Mouse (Mus musculus): ENCODE measurements around the gene Ntm. TPM values are rescaled to one million over a fixed set of nuclear protein-coding genes. Genes with fewer than 3 reads are reported as not detected.

Gene Ntm
- total RNA-seq, 2 experiments from 2014 or later = 9.7 to 10.8 TPM

GRCm38 (mm10) chr9:29341292-29341691 lies 621.6 kb downstream of the Ntm start:
- no peak for DNase-seq (ENCODE audit: low spot score in 2 of 2)

GRCm38 (mm10) chr9:29335671-29336070 lies 627.3 kb downstream of the Ntm start:
- no peak for DNase-seq (ENCODE audit: low spot score in 2 of 2)

GRCm38 (mm10) chr9:29332296-29333090 lies 630.4 kb downstream of the Ntm start:
- no peak for DNase-seq (ENCODE audit: low spot score in 2 of 2)

DNA sequence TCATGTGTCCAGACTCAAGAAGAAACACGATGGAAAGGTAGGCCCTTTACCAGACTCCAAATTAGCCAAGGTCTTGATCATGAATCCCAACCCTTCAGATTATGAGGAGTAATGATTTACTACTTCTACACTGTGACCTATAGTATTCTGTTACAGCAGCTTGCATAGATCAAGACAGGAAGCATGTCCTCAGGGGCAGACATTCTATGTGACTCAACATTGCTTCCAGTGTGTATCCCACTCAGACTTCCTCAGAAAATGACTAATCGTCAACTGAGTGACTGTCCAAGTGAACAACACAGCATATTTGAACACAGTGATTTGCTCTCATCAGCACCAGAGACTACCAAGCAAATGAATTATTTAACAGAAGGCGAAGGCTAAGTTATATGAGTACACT lies 632.5 kb downstream of the Ntm start:
- no peak for DNase-seq (ENCODE audit: low spot score in 2 of 2)

- DNase-seq (ENCODE audit: low spot score in 2 of 2) = no peak
Measured at GRCm38 (mm10) chr9:29326283-29326682, 636.7 kb downstream of the Ntm start.

DNA sequence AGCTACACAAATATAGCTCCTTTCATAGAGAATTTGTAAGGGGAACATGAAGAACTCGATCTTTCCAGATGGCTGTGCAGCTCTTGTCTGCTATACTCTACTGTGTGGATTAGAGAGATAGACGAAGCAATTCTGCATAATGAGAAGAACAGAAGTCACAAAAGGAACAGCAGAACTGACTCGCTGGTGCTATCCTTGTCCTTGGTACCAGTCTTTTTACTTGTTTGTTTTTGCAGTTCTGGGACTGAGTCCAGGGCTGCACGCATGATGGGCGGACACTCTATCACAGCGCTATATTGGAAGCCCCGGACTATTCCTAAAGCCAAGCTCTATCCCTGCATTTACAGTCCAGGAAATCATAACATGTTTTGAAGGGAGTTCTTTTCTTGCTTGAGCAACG lies 637.8 kb downstream of the Ntm start:
- DNase-seq (ENCODE audit: low spot score in 2 of 2) = no peak

DNA sequence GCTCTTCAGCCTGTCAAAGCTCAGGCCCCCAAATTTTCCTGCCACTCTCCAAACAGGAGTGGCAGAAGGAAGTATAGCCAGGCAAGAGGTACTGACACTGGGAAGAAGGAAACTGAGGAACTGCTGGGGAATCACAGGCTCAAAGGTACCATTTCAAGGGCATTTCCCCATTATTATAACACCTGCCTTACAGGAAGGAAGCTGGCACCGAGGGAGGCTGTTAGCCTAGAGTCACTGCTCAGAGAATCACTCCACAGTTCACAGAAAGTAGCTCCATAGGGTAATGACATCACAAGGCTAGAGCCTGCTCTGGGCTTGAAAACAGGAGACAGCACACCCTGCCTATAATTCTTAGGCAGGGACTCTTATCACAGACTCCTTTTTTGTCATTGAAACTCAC lies 643.7 kb downstream of the Ntm start:
- no peak for DNase-seq (ENCODE audit: low spot score in 2 of 2)

DNA sequence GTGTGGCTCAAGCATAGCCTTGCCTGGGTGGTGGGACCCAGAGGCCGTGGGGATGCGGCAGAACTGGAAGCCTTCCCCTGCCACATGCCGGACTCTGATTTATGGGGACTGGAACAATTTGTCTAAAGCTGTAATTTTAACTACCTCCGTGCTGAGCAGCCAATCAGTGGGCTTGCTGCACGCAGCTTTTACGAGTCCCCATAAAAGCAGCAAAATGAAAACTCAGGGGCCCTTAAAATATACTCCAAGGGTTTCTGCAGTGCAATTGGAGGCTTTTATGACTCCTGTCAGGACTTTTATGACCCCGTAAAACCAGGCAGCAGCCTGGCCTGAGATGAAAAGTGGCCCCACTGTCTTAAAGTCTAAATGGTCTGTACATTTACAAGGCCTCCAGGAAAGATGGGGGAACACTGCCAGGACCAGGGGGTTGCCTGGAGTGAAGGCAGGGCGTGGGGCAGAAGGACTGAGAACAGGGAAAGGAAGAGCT lies 644.2 kb downstream of the Ntm start:
- DNase-seq (ENCODE audit: low spot score in 2 of 2) = no peak

DNA sequence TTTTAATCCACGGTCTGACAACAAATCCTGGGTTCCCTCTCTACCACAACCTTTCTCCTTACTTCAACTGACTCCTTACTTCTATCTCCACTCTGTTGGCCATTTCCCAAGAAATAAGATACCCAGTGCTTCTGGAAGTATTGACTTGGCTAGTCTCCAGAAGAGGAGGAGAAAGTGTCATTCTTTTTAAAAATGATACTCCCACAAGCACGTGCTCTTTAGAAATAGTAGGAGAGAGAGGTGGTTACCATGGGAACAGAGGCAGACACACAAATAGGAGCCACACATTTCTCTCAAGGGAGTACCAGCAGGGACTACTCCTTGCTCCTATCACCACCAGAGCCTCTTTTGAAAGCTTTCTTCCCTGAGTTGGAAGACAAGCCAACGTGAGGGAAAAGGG lies 645.3 kb downstream of the Ntm start:
- DNase-seq (ENCODE audit: low spot score in 2 of 2) = no peak

GRCm38 (mm10) chr9:29315842-29316241 lies 647.1 kb downstream of the Ntm start:
- no peak for DNase-seq (ENCODE audit: low spot score in 2 of 2)

- no peak for DNase-seq (ENCODE audit: low spot score in 2 of 2)
Measured at GRCm38 (mm10) chr9:29306961-29307360, 656.0 kb downstream of the Ntm start.

DNA sequence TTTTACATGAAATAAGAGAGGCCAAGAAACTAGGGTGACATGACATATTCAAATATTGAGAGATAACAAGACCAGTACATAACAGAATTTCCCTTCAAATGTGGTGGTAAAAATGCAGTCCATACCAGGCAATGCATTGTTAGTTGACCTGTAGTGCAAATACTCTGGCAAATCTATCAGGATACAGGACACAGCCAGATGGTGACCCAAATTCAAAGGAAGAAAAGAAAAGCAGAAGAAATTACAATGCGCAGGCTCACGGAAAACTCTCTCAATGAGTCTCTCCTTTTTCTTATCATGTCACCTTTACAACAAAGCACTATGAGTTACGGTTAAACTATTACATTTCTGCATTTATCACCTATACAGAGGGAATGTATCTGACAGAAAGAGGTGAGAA lies 664.6 kb downstream of the Ntm start:
- DNase-seq (ENCODE audit: low spot score in 2 of 2) = no peak

- no peak for DNase-seq (ENCODE audit: low spot score in 2 of 2)
Measured at GRCm38 (mm10) chr9:29296752-29297151, 666.2 kb downstream of the Ntm start.

- no peak for DNase-seq (ENCODE audit: low spot score in 2 of 2)
Measured at GRCm38 (mm10) chr9:29288003-29288704, 674.8 kb downstream of the Ntm start.

- DNase-seq (ENCODE audit: low spot score in 2 of 2) = no peak
Measured at GRCm38 (mm10) chr9:29285144-29285543, 677.8 kb downstream of the Ntm start.

GRCm38 (mm10) chr9:29272861-29273260 lies 690.1 kb downstream of the Ntm start:
- no peak for DNase-seq (ENCODE audit: low spot score in 2 of 2)

DNA sequence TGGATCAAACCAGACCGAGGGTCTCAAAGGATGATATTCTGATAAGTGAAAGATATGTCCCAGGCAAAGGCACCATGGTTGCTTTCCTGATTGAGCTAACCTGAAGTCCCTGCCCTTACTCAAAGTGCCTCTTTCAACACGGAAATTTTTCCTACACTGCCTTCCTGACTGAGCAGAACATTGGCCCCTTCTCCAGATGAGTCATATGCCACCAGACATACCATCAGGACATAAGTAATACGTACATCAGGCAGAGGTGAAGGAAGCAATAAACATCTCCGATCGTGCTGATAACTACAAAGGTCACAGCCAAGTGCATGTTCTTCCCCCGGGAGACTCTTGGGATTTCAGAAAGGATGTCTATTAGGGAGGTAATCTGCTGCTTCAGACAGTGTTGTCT lies 693.0 kb downstream of the Ntm start:
- DNase-seq (ENCODE audit: low spot score in 2 of 2) = no peak

DNA sequence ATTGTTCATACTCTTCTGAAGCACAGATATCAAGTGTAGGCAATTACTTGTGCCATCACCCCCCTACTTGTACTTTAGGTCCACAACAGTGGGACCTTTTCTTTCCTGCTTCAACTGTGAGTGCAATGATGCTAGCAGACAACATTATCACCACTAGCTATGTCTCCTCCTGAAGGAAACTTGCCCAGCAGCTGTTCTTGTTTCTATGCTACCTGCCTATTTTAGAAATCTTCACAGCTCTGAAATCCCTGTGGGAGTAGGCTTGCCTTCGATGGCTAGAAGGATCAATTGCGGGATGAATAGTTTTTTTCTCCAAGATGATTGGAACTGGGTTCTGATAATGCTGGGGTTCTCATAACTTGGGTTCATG lies 693.7 kb downstream of the Ntm start:
- no peak for DNase-seq (ENCODE audit: low spot score in 2 of 2)

DNA sequence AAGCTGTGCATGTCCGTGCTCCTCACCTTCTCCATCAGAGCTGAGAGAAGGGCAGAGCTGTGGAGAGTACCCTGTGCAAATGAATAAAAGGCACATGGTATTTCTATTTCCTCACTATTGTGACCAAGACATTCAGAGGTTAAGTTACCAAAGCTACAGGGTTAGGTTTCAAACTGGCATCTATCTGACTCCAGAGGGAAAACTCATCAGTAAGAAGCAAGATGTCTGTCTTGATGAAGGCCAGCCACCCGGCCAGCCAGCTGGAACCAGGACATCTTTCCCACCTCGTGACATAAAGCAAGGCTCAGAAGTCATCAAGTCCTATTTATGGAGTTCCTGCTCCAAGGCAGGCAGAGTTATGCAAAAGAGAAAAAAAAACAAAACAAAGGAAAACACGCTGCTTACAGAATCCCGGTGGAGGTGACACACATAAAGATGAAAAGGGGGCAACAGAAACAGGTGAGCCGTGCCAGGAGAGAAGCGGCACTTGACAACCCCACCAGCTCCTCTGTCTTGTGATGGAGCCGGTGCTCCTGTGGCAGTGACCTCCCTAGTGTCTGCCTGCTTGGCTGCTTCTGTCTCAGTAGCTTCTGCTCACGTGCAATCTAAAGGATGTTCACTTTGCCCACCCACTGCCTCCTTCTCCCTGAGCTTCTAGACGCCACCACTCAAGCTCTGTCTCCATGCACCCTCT lies 694.2 kb downstream of the Ntm start:
- DNase-seq (ENCODE audit: low spot score in 2 of 2) = no peak

DNA sequence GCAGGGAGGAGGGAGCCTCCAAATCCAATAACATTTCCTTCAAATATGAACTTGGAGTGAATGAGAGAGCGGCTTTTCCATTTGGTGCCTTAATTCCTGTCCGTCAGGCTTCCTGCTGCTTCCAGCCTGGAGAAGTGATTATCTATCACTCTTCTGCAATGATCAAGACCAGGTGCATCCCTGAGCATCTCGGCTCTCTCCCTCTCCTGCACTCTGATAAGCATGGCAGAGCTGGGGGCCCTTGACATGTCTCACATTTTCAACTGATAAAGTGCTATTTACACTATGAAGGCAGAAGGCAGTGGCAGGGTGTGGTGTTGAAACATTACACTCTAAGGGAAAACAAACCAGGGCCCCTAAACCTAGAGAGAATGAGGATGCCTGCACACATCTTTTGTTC lies 695.3 kb downstream of the Ntm start:
- DNase-seq (ENCODE audit: low spot score in 2 of 2) = no peak

DNA sequence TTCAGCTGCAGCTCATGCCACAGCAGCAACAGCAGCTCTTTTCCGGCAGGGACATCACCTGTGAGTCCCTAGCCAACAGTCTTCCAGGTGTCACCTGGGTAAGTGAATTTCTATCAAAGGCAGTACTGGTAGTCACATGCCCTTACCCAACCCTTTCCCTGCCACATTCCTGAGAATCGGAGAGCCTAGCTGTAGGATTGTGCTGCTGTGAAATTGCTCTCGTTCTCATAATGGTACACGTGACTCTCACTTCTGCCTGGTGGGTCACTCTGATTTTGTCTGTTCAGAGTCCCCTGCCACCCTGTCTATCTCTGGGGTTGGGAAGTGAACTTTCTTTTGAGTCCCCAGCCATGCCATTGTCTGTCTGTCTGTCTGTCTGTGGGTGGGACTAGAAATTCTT lies 697.8 kb downstream of the Ntm start:
- no peak for DNase-seq (ENCODE audit: low spot score in 2 of 2)

DNA sequence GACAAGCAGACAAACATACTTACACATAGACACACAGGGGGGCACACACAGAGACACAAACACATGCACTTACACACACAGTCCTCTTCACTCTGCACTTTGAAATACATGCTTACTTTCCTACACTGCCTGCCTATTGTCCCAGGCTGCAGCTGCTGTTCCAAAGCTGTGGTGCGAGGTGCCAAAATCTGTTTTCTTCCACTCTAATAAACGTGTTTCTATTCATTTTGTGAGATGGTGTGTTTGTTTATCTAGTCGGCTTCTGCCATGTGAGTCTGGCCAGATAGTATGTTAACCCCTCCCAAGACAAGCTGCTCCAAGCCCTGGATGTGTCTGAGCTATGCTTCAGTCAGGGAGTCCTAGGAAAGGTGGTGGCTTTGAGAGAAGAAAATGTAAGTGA lies 700.1 kb downstream of the Ntm start:
- DNase-seq (ENCODE audit: low spot score in 2 of 2) = no peak
